Mouse (Mus musculus) embryonic fibroblast, embryonic 13.5 days (primary cell): ENCODE measurements around the gene Npnt.

Experiments used
- CTCF ChIP-seq: IDR thresholded peaks from 2 replicates; pipeline ENCODE4 v1.5.1; 2011; ENCODE audit warnings: mild to moderate bottlenecking, control low read depth, low read length, moderate library complexity, borderline replicate concordance; ENCODE audit not compliant: insufficient read depth
- POLR2A ChIP-seq: IDR thresholded peaks from 2 replicates; pipeline ENCODE4 v1.6.1; 2011; ENCODE audit warnings: low read depth, mild to moderate bottlenecking, control low read depth, low read length, moderate library complexity

DNA sequence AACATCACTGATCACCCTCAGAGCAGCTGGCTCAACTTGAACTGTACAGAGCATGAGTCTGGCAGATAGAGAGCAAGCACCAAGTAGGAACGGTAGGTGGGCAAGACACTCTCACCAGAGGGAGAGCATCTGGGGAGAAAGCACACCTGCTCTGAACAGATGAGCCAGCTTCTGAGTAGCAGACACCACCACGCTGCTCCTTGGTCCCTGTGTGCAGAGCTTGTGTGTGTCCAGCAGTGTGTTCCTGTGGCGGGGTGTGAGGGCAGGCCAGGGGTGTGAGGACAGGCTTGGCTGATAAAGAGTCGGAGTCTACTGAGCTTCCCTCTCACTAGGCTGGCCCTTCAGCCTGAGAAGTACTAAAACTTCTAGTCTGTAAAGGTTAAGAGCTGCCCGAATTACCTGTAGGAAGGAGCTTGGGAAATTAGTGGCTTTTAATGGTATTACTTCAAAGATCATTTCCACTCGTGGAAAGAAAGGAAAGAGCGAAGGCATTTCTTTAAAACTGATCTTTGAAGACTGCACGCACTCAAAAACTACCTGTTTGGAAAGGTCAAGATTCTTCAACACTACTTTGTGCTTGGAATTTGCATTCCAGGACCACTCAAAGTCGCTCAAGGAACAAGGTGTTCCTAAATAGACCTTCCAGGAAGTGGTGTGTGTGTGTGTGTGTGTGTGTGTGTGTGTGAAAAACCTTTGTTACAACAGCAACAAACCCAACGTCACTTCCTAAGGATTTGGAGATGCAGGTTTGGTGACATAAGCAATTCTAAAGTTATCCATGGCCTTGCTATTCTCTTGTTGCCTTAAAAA is 9.7 kb downstream of the Npnt start:
- TF ChIP-seq POLR2A (no peak), CTCF (no peak)
